ENCODE assay signal across 26 mouse cellular contexts in genomic region chr13:41819918-41820317, GRCm38 (mm10). TPM values are rescaled to one million over a fixed set of nuclear protein-coding genes. Genes with fewer than 3 reads are reported as not detected.
DNase-seq lines count a peak whose midpoint lies in the region; ATAC-seq and TF ChIP-seq lines count a peak whose summit lies in the region.
"Had no signal": no experiment of that assay in that cellular context is flagged by ENCODE, and none has a peak within 500 bp of the region (broad histone marks: within the 10 kb centered on the region; RNA-seq: fewer than 3 reads in every experiment).

No protein-coding gene starts in this region.

- TF ChIP-seq CTCF in bone marrow macrophage, adult 2 months (IDR thresholded peaks at IDR 0.05; ENCODE audit: low read depth, low read length) = no peak
- no peak for TF ChIP-seq CTCF in left cerebral cortex, adult 2 months (IDR thresholded peaks at IDR 0.05)

- peak; percentile 55 for DNase-seq in forebrain, embryonic 14.5 days (ENCODE audit: low spot score)
- no peak for DNase-seq in forebrain, embryonic 10.5 days (ENCODE audit: extremely low spot score, low spot score)
- peak; percentile 41 for DNase-seq in layer of hippocampus, adult 9-11 months
- DNase-seq in layer of hippocampus, adult 9-10 months (ENCODE audit: low spot score) = no peak
- DNase-seq in left cerebral cortex, adult 2 months (ENCODE audit: extremely low spot score in 1 of 2, low spot score in 2 of 2) = no peak
- DNase-seq in testis, postnatal 14 days (ENCODE audit: low spot score) = no peak
- DNase-seq: adrenal gland, postnatal 25 days; cerebellum, adult 9-10 months; gastrocnemius, adult 2 months; kidney, adult 9 months; kidney, postnatal 25 days; lung, embryonic 14.5 days; thymus, postnatal 14 days had no signal

- H3K9ac ChIP-seq in forebrain, embryonic 14.5 days (ENCODE audit: low read length) = no peak overlapping the region
- H3K9ac ChIP-seq: embryonic facial prominence, embryonic 12.5 days; hindbrain, embryonic 14.5 days; liver, embryonic 12.5 days; lung, embryonic 14.5 days; midbrain, embryonic 12.5 days had no signal

- WGBS in forebrain, embryonic 14.5 days = 70% methylated on average over 4 of the region's 4 CpGs
- WGBS in forebrain, embryonic 10.5 days = 92% methylated on average over 4 of the region's 4 CpGs

- peak; percentile 75; the same call in 1 of the 2 replicates for ATAC-seq in forebrain, embryonic 14.5 days
- peak; percentile 15 for ATAC-seq in granulocyte monocyte progenitor cell, adult 5-6 weeks (replicated peaks; ENCODE audit: poor library complexity, severe bottlenecking)
- ATAC-seq: CD4-positive, CD25-positive, alpha-beta regulatory T cell, adult 4 months; liver, embryonic 12.5 days had no signal

- TF ChIP-seq POLR2A in bone marrow macrophage, adult 2 months (IDR thresholded peaks at IDR 0.05; ENCODE audit: borderline replicate concordance, low read depth, low read length) = no peak

- intact Hi-C loops in left cerebral cortex, adult 2 months (cut with DNase I) = no loop called here

- no peak overlapping the region for H3K4me3 ChIP-seq in forebrain, embryonic 14.5 days (ENCODE audit: low read depth, low read length)
- H3K4me3 ChIP-seq in forebrain, embryonic 10.5 days = no peak overlapping the region
- no peak overlapping the region for H3K4me3 ChIP-seq in bone marrow macrophage, adult 2 months (ENCODE audit: insufficient read depth, low read length)
- no peak overlapping the region for H3K4me3 ChIP-seq in left cerebral cortex, adult 2 months
- H3K4me3 ChIP-seq: embryonic facial prominence, embryonic 12.5 days; gastrocnemius, adult 2 months; limb, embryonic 10.5 days; liver, embryonic 12.5 days; midbrain, embryonic 12.5 days had no signal

- no peak overlapping the region for H3K27ac ChIP-seq in forebrain, embryonic 14.5 days (ENCODE audit: low read depth, low read length)
- no peak overlapping the region for H3K27ac ChIP-seq in forebrain, embryonic 10.5 days
- H3K27ac ChIP-seq in bone marrow macrophage, adult 2 months (ENCODE audit: insufficient read depth, low read depth, low read length) = peak overlapping the region; percentile 55
- H3K27ac ChIP-seq in left cerebral cortex, adult 2 months = no peak overlapping the region
- H3K27ac ChIP-seq: embryonic facial prominence, embryonic 12.5 days; gastrocnemius, adult 2 months; hindbrain, embryonic 14.5 days; limb, embryonic 10.5 days; liver, embryonic 12.5 days; midbrain, embryonic 12.5 days had no signal

- H3K4me2 ChIP-seq in forebrain, embryonic 14.5 days (ENCODE audit: low read length) = no peak overlapping the region
- H3K4me2 ChIP-seq: embryonic facial prominence, embryonic 12.5 days; hindbrain, embryonic 14.5 days; liver, embryonic 12.5 days; lung, embryonic 14.5 days; midbrain, embryonic 12.5 days had no signal

- no peaks in the 10 kb centered on the region for H3K9me3 ChIP-seq in forebrain, embryonic 14.5 days (replicated peaks; ENCODE audit: control insufficient read depth, low read length)
- H3K9me3 ChIP-seq in forebrain, embryonic 10.5 days = no peaks in the 10 kb centered on the region
- H3K9me3 ChIP-seq: embryonic facial prominence, embryonic 12.5 days; G1E; limb, embryonic 10.5 days; liver, embryonic 12.5 days; midbrain, embryonic 12.5 days had no signal

- H3K36me3 ChIP-seq in forebrain, embryonic 14.5 days (ENCODE audit: control insufficient read depth, insufficient read depth, low read length) = no peaks in the 10 kb centered on the region
- H3K36me3 ChIP-seq in forebrain, embryonic 10.5 days (replicated peaks) = no peaks in the 10 kb centered on the region
- H3K36me3 ChIP-seq: embryonic facial prominence, embryonic 12.5 days; G1E; limb, embryonic 10.5 days; liver, embryonic 12.5 days; midbrain, embryonic 12.5 days had no signal

- no peaks in the 10 kb centered on the region for H3K27me3 ChIP-seq in forebrain, embryonic 14.5 days (replicated peaks; ENCODE audit: control insufficient read depth, insufficient read depth, low read length)
- 0 out of 2 replicates have a peak, but pooled peaks cover 3% of the 10 kb centered on the region for H3K27me3 ChIP-seq in forebrain, embryonic 10.5 days (ENCODE audit: poor library complexity, severe bottlenecking)
- H3K27me3 ChIP-seq: embryonic facial prominence, embryonic 12.5 days; liver, embryonic 12.5 days; midbrain, embryonic 12.5 days had no signal

- no peaks in the 10 kb centered on the region for H3K4me1 ChIP-seq in forebrain, embryonic 14.5 days (ENCODE audit: control insufficient read depth, insufficient read depth, low read length)
- H3K4me1 ChIP-seq in forebrain, embryonic 10.5 days = peaks cover 6% of the 10 kb centered on the region
- H3K4me1 ChIP-seq in bone marrow macrophage, adult 2 months (ENCODE audit: control insufficient read depth, insufficient read depth, low read length) = peaks cover 31% of the 10 kb centered on the region
- H3K4me1 ChIP-seq: embryonic facial prominence, embryonic 12.5 days; liver, embryonic 12.5 days; midbrain, embryonic 12.5 days had no signal

RNA-seq across cellular contexts. Expression of gene Adtrp, which starts 27.6 kb away (rescaled TPM):
- not detected in 2 replicates for polyA plus RNA-seq in forebrain, embryonic 14.5 days (2014; fragmentation: Nextera tagmentation; extraction: Ambion mirVana)
- 0.75 TPM in 1 of 2 replicates, not detected in the other for polyA plus RNA-seq in forebrain, embryonic 10.5 days (2016; fragmentation: Nextera tagmentation; extraction: Ambion mirVana)
- not detected in 2 replicates for polyA plus RNA-seq in bone marrow macrophage, adult 2 months (2012; ENCODE audit: insufficient read depth, insufficient read length, missing spikeins)
- not detected in 2 replicates for total RNA-seq in granulocyte monocyte progenitor cell, adult 5-6 weeks (2014; fragmentation: Nextera tagmentation)
- total RNA-seq in granulocyte monocyte progenitor cell, adult 5-6 weeks (2017) = 2.2 TPM in 1 of 2 replicates, not detected in the other
- not detected for total RNA-seq in left cerebral cortex, adult 2 months (2021)
- total RNA-seq: common myeloid progenitor, adult 5-6 weeks; G1E; gastrocnemius, adult 2 months; left cerebral cortex, adult 18-20 months had no signal
- polyA plus RNA-seq: G1E; heart, embryonic 14.5 days; limb, embryonic 10.5 days; liver, embryonic 12.5 days; lung, embryonic 14.5 days; midbrain, embryonic 12.5 days; neural tube, embryonic 11.5 days had no signal

Comparison
In these comparisons a context has a peak if more than half of its experiments do, and no peak if none do; other contexts are left out.
1. DNase-seq: peak in forebrain, embryonic 14.5 days (single experiment) and layer of hippocampus, adult 9-11 months (single experiment); none in forebrain, embryonic 10.5 days (single experiment), layer of hippocampus, adult 9-10 months (single experiment), left cerebral cortex, adult 2 months (0 of 2) and testis, postnatal 14 days (single experiment).